Mouse (Mus musculus) myocyte (in vitro differentiated cells): ENCODE results near the gene Mapk8ip2.

Experiments used
- CEBPB ChIP-seq: IDR thresholded peaks from 2 replicates; pipeline ENCODE4 v1.6.1; 2011; ENCODE audit warnings: mild to moderate bottlenecking, moderate library complexity; ENCODE audit not compliant: poor library complexity, insufficient read depth, severe bottlenecking
- E2F4 ChIP-seq: IDR thresholded peaks from one replicate; pipeline ENCODE4 v1.6.1; 2011; ENCODE audit warnings: mild to moderate bottlenecking, control low read depth, moderate library complexity; ENCODE audit not compliant: insufficient read depth
- MAX ChIP-seq: IDR thresholded peaks from one replicate; pipeline ENCODE4 v1.6.1; 2011; ENCODE audit warnings: low read depth, mild to moderate bottlenecking, control low read depth
- MYOG ChIP-seq, 3 experiments: IDR thresholded peaks; one replicate each; pipeline ENCODE4 v1.6.1; 2011; ENCODE audit warnings: control low read depth in 2 of 3, low read depth in 2 of 3, mild to moderate bottlenecking in 2 of 3; ENCODE audit not compliant: insufficient read length in 2 of 3, control insufficient read depth in 1 of 3, insufficient read depth in 1 of 3
- POLR2A ChIP-seq: IDR thresholded peaks from one replicate; pipeline ENCODE4 v1.6.1; 2011; ENCODE audit warnings: low read depth, mild to moderate bottlenecking, control low read depth, moderate library complexity; ENCODE audit not compliant: insufficient read length
- POLR2AphosphoS2 ChIP-seq: IDR thresholded peaks from one replicate; pipeline ENCODE4 v1.6.1; 2011; ENCODE audit warnings: low read depth, control low read depth; ENCODE audit not compliant: insufficient read length
- REST ChIP-seq: IDR thresholded peaks from one replicate; pipeline ENCODE4 v1.6.1; 2011; ENCODE audit warnings: mild to moderate bottlenecking, control low read depth, moderate library complexity; ENCODE audit not compliant: insufficient read depth, insufficient read length
- TCF12 ChIP-seq: IDR thresholded peaks from one replicate; pipeline ENCODE4 v1.6.1; 2011; ENCODE audit warnings: mild to moderate bottlenecking, control low read depth; ENCODE audit not compliant: poor library complexity, insufficient read depth, severe bottlenecking
- TCF3 ChIP-seq: IDR thresholded peaks from one replicate; pipeline ENCODE4 v1.6.1; 2011; ENCODE audit warnings: low read depth, control low read depth; ENCODE audit not compliant: insufficient read length
- USF1 ChIP-seq: IDR thresholded peaks from one replicate; pipeline ENCODE4 v1.6.1; 2011; ENCODE audit warnings: low read depth, mild to moderate bottlenecking, control low read depth, moderate library complexity

GRCm38 (mm10) chr15:89431271-89431670 lies 22.4 kb upstream of the Mapk8ip2 start:
- TF ChIP-seq REST (no peak), POLR2A (no peak), TCF3 (no peak), E2F4 (no peak), MYOG (IDR thresholded peaks at IDR 0.05; ENCODE audit: control insufficient read depth in 1 of 3, insufficient read depth in 1 of 3, insufficient read length in 2 of 3, low read depth in 2 of 3) (no peak), USF1 (no peak), TCF12 (no peak), MAX (no peak), CEBPB (no peak), POLR2AphosphoS2 (no peak)
